Mouse (Mus musculus) cerebellum, adult 9-10 months (tissue): ENCODE measurements around the gene Lifr.

Source experiments
- DNase-seq: peaks from one replicate; pipeline ENCODE4 v3.0.0; 2022

Gene Lifr

GRCm38 (mm10) chr15:7207292-7207691 is 116.9 kb downstream of the Lifr start:
- no peak for DNase-seq

GRCm38 (mm10) chr15:7208180-7208579 is 117.8 kb downstream of the Lifr start:
- DNase-seq: no peak

DNA sequence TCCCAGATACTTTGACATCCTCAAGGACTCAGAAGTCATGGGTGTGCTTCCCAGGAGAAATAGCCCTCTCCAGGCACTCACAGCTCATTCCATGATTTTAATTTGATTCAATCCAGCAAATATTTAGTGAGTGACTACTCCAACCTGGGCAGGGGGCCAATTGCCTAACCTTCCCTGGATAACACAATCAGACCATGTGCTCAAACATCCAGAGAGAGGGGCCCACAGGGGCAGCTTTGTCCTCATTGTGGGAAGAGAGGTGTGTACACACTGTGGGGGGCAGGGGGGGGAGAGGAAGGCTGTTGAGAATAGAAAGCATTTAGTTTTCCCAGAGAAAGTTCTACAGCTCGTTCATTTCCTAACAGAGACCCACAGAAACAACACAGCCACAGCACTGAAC is 123.3 kb downstream of the Lifr start:
- DNase-seq: no peak

- no peak for DNase-seq
These were observed 125.4 kb downstream of the Lifr start for GRCm38 (mm10) chr15:7215845-7216244.

DNA sequence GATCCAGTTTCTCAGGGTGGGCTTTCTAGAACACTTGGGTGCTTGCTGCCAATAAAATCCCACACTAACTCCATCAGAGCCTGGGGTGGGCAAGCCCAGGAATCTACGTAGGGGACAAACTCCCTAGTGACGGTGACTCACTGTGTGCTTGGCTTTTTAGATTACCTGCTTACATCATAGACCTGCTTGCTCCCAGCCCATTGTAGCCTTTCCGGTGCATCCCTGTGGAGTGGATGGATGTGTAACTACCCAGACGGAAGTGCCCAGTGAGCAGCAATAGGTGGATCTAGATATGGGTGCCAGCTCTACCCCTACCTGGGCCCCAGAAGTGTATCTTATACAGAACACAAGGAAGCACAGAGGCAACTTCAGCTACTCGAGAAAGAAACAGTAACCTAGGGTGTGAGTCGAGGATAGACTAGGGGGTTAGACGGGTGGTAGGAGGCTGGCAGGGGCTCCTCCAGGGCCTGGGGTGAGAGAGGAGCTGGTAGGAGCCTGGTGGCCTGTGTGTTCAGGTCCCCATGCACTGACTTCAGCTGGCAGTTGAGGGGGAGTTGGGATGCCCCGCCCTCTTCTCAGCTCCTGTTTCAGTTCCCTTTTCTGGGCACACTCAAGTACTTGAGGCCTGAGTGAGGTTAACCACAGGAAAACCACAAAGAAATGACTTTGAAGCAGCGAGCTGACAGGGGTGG is 126.3 kb downstream of the Lifr start:
- DNase-seq: no peak

DNA sequence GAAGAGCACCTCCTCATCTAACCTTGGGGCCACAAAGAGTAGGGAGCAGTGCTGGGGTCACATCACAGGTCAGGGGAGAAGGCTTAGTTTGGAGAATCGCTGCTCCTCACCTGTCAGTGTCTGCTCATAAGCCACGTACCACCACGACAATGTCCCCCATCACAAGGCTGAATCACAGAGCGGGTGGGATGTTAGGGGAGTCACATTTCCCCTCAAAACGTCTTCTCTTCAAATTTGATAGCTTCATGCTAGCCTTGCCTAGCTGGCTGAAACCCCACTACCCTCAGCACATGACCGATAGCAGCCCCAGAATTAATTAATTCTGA is 126.8 kb downstream of the Lifr start:
- no peak for DNase-seq

- DNase-seq: peak; percentile 7
These were observed 132.4 kb downstream of the Lifr start for GRCm38 (mm10) chr15:7222809-7223208.

DNA sequence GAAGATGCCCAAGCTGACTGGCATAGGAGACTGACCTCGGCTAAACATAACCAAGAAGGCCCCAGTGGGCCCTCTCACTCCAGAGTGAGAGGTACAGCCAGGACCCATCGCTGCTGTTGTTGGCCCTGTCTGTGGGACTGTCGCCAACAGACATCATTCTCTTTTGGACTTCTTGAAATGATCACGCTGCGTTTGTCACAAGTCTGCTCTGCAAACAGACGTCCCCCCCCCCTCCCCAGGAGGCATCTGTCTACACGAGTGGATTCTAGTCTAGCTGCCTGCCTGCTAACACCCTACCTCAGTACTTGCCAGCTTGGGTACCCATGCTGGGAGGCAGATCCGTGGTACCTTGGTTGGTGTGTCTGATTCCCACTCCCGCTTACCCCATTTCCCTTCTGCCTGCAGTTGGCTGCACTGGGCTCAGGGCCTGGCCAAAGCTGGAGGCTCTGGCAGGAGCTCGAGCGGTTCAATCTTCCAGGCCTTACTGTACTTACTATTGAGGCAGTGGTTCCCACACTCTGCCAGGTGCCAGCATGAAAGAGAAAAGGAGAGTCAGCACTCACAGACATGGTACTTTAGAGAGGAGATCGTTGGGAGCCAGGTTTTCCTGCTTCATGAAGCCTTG is 133.8 kb downstream of the Lifr start:
- no peak for DNase-seq

DNA sequence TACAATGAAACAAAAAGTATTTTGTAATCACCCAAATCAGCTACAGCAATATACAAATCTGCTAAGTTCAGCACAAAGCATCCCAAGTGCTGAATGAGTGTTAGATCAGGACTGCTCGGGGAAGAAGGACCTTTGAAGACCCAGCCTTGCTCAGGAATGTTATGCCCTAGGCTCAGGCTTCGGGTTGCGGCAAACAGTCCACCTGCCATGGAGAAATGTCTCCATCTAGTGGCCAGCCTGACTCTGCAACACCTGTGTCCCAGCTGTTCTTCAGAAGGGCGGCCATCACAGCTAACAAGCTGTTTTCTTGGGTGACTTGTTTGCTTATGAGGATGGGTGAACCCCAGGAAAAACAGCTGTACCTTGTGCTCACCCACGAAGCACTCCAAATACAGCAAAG is 135.8 kb downstream of the Lifr start:
- DNase-seq: peak; percentile 63

- no peak for DNase-seq
These were observed 143.1 kb downstream of the Lifr start for GRCm38 (mm10) chr15:7233393-7234090.

DNA sequence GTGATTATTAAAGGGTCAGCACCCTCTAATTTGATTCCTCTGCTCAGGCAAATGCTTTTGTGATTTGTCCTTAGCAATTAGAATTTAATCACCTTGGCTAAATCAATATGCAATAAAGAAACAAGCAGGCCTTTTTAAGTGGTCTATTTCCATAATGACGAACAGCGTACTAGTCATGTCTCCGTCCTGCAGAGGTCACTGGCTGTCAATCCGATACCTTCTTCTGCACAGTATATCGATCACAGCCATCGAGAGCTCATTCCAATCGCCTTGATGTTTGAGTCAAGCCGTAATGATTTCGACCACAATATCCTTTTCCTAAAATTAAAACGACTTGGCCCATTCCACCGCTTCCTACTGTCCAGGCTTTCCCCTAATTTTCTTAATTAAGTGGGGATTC is 149.5 kb downstream of the Lifr start:
- DNase-seq: no peak

GRCm38 (mm10) chr15:7240950-7241349 is 150.5 kb downstream of the Lifr start:
- DNase-seq: no peak

GRCm38 (mm10) chr15:7242161-7242850 is 151.9 kb downstream of the Lifr start:
- DNase-seq: no peak
